Mouse (Mus musculus) cerebellum, adult (tissue): Measurements from ENCODE around the gene Mgat5.

Experiments used
- ATAC-seq: cut with Nextera tagmentation; 2 replicates; pipeline ENCODE4 v1.9.2; 2017; ENCODE audit warnings: mild to moderate bottlenecking, moderate library complexity, mixed read lengths; ENCODE audit not compliant: insufficient number of reproducible peaks, low FRiP score, low TSS enrichment

Gene Mgat5

DNA sequence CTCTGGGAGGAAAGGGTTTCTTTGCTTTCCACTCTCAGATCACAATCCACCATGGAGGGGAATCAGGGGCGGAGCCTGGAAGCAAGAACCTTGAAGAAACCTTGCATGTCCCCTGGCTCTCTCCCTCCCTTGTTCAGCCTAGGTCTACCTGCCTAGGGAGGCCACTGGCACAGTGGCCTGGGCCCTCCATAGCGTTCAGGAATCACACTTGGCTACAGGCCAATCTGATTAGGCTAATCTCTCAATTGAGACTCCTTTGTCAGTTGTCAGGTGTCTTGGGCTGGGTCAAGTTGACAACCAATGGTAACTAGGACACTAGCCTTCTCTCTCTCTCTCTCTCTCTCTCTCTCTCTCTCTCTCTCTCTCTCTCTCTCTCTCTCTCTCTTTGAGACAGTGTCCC, 12.2 kb downstream of the Mgat5 start:
- no peak for ATAC-seq

DNA sequence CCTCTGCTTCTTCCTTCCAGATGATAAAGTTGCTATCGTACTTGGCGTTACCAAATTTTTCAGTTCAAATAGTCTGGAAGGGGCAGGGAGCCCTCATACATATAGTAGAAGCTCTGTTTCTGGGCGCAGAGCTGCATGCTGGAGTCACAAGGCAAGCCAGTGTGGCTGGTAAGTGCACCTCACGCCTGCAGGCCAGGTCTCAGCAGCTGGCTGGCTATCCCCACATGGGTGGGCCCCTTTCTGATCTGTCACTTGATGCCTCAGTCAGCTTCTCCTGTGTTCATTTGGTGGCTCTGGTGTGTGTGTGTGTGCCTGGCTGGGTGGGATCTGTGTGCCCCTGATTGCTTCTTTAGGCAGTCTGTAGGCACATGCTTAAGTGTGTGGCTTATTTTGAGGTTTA, 12.8 kb downstream of the Mgat5 start:
- no peak for ATAC-seq

DNA sequence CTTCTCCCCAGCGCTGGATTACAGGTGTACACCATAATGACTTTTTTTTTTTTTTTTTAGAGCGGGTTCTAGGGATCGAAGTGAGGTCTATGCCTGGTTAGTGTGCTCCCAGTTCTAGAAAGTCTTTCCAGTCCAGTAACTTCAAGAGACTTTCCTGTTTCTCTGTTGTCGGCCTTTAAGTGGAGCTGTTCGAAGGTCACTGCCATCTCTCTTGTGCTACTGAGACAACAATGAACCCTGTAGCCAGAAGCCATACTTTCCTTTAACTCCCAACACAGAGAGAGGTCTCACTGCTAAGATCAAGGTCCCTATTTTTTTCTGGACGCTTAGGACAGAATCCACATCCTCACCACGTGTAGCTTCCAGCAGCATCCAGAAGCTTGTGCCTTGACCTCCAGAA, 13.4 kb downstream of the Mgat5 start:
- no peak for ATAC-seq

DNA sequence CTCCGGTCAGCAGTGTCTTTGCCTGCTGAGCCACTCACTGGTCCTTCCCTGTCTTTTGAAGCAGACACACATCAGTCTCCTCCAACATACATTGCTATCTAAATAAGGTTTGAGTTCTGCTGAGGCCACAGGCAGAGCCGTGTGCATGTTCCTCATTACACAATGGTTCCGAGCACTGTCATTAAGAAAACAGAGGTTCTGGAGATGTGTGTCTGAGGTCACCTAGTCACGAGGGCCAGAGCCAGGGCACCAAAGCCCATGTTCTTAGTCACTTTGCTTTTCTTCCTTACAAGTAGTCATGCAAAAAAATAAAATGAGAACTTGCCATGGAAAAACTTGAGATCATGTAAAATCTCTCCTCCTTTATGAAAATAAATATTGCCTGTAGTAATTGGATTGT, 14.3 kb downstream of the Mgat5 start:
- ATAC-seq = no peak

DNA sequence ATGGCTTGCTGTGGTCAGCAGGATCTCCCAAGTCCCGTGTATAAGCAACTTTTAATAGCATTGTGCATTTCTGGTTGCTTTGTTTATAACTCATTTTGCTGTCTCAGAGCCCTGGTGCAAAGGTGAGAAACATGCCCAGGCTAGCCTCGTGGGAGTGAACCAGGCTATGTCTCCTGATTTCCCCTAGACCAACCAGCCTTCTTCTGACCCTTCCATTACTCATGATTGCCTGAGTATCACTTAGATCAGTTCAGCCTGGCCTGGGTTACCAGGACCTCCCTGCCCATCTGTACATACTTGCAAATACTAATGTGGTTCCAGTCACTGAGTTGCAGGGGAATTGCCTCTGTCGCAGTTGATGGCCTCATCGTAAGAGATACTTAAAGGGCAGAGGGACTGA, 14.8 kb downstream of the Mgat5 start:
- no peak for ATAC-seq

DNA sequence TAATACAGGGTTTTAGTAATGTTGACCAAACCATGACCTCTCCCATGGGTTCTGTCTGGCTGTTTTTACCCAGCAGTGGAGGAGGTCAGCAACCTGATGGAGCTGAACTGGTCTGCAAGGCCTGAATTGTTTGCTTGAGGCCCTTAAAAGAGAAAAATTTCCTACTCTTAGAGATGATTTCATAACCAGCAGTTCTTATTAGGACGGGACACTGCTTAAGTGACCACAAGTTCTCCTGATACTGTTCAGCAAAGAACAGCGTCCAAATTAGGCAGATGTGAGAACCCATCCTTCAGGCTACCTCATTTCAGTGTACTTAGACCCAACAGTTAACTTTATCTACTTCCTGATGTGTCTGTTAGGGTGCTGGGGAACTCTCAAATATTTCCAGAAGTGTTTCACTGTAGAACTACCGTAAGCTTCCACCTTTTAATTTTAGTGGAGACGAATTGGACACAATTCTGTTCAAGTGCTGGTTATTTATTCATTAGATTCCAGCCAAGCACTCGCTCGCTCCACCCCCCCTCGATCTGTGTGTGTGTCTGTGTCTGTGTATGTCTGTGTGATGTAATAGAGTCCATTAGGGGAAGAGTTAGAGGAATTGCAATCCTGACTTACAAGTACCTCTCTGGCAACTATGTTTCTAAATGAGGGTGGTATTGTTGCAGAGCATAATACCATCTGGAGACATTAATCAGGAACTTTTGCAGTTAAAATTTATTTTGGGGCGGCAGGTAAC, 17.4 kb downstream of the Mgat5 start:
- no peak for ATAC-seq

DNA sequence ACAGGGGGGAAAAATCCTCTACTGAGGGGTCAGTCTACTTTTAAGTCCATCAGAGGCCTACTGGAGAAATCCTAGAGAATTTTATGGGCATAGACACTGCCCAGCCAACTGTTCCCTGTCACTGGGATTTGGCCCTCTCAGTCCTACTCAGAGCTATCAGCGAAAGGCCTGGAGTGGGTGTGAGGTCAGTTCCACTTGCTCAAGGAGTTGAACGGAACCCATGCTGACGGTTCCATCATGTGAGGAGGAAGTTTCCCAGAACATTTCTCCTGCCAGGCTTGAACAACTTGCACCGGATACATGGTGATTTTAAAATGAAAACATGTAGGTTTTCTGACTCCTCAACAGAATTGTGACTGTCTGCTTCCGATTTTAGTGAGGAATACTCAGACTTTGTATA, 20.2 kb downstream of the Mgat5 start:
- no peak for ATAC-seq

DNA sequence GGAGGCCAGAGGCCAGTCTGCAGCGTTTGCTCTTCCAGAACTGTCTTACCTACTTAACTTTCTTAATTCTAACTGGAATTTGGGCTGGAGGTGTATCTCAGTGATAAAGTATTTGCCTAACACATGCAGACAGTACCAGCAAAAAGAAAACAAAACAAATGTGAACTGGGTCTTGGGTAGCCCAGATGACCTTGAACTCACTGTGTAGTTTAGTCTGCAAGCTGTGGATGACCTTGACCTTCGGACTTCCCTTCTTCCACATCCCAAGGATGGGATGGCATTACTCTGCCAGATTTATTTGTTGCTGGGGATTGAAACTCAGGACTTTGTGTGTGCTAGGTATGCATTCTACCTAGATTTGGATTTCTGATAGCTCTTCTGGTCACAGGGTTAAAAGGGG, 24.2 kb downstream of the Mgat5 start:
- ATAC-seq = no peak

DNA sequence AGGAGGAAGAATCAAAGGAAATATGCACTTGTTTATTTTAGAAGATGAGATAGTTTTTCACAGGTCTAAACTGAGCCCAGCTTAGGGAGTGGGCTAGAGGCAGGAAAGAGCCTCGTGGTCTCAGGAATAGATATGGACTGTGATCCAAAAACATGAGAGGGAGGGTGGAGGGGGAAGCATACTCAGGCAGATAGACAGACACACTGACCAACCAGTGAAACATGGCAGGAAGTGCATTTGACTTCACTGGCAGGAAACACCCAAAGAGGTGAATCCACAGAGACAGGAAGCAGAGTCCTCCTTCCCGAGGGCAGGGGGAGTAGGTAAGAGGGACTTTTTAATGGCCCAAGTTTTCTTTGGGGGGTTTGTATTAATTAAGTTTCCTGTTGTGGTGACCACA, 25.7 kb downstream of the Mgat5 start:
- no peak for ATAC-seq

DNA sequence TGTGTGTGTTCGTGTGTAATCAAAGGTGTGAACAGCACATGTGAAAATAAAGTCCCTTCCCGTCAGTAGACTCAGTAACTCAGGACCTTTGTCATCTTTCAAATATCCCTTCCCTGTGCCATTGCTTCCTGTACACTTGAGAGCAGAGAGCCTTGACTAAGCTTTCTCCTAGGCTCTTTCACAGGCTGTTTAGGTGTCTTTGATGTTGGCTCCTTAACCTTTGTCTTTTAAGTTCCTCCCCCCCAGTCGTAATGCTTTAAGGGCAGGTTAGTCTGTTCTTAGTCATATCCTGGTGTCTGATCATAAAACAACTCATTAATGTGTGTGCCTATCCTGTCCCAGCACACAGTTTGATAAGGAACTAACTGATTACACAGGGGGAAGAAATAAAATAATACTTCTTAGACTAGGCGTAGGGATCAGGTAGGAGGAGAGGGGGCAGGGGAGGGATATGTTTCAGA, 28.4 kb downstream of the Mgat5 start:
- ATAC-seq = no peak

DNA sequence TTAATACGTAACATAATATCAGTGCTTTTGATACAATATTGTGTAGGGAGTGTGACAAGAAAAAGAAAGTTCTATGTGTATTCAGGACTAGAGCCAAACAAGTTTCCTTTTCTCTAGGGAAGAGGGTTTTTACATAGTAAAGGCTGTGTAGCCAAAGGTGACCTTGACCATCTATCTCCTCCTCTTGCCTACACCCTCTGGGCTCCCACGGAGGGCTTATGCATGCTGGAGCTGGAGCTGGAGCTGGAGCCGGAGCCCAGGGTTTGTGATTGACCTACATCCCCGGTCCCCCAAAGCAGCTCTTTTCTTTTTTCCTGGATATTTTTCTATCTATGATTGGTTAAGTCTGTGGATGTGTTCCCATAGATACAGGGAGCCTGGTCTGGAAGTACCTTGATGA, 30.3 kb downstream of the Mgat5 start:
- ATAC-seq = no peak

DNA sequence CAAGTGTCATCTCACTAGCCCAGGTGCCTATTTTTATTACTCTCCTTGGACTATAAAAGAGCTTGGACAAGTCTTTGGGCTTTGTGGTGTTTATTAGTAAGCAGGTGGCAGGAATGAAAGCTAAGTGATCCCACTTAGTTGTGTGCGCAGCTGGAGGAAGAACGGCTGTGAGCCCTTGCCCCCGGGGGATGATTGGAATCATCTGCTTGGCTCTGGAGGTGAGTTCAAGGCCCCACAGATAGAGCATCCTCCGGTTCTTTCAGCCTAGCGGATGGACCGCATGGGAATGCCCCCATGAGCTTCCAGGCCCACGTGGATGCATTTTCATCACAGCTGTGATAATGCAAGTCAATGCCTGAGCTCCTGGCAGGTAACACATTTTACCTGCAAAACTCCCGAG, 31.6 kb downstream of the Mgat5 start:
- ATAC-seq = no peak

DNA sequence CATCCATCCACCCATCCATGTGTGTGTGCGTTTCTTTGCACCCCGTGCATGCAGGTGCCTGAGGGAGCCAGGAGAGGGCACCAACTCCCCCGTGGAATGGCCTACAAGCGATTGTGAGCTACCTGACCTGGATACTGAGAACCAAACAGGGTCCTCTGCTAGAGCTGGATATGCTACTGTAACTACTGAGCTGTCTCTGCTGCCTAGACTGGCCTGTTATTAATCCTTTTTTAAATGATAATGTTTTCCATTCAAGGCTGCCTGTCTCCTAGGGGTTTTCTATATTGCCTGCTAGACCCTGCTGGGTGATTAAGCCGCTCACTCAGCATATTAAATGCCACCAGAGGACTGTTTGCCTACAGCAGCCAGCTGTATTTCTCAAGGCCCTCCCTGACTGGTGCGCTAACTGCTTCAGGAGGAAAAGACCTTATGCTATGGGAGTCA, 34.1 kb downstream of the Mgat5 start:
- no peak for ATAC-seq

DNA sequence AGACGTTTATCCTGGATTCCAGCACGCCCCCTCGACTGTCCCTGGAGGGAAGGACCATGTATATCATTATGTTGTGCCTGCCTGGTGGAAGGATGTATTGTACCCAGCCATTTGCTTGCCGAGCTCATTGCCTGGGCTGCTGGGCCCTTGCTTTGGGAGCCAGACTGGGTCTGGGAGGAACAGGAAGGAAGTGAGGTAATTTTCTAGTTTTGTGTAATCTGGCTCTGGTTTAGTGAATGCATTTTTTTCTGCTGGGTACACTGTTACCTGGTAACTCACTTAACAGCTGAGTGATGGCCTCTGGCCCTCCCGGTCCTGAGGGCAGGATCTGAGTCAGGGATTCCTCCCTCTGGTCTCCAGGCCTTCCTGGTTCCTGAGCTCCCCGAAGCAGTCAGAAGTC, 35.1 kb downstream of the Mgat5 start:
- ATAC-seq = no peak

DNA sequence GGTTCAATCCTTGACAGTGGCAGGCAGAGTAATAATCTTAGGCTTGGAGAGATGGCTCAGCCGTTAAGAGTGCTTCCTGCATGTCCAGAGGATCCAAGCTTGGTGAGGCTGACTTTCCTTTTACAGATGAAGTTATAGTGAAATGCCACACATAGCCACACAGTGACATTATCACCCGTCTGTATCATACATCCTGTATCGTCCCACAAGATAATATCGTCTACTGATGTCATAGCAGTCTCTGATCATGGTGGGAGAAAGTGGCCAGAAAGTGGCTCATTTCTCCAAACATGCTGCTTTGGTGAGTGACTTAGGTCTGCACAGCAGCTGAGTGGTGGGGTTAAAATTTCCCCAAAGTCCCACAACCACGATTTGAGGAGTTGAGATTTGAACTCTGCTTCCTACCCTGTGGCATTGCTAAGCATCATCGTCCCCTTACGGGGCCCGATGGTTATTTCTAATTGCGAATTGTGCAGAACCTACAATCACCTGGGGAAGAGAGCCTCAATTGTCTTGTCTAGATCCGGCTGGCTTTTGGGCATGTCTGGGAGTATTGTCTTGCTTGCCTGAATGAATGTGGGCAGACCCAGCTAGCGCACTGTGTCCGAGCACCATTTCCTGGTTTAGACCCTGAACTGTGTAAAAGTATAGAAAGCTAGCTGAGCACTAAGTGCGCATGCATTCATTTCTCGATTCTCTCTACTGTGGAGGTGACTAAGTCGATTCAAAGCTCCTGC, 37.5 kb downstream of the Mgat5 start:
- ATAC-seq = no peak

DNA sequence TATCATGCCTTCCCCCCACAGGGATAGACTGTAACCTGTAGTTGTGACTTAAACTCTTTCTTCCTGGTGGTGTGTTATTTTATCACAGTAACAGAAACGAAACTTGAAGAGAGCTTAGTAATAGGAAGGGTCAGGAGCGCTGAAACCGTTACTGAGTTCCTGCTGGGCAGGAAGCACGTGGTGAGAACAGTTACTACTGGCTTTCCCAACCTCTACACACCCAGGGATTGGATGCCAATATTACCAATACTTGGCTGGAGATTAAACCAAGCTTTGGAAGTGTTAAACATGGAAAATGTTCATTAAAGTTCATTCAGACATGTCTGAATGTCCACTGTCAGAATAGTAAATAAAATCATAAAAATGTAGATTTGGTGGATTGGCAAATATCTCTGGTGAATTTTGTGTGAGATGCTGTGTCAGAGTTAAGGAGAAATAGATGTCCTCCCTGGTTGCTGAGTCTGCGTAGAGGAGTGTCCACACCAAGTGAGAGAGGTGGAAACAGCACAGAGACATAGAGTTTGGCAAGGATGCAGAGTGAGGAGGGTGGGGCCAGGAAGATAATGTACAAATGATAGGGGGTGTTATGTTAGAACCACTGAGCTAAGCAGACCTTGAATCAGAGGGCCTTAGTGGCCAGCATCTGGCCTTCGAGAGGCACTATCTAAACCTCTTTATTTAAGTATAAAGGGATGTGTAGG, 38.2 kb downstream of the Mgat5 start:
- no peak for ATAC-seq

DNA sequence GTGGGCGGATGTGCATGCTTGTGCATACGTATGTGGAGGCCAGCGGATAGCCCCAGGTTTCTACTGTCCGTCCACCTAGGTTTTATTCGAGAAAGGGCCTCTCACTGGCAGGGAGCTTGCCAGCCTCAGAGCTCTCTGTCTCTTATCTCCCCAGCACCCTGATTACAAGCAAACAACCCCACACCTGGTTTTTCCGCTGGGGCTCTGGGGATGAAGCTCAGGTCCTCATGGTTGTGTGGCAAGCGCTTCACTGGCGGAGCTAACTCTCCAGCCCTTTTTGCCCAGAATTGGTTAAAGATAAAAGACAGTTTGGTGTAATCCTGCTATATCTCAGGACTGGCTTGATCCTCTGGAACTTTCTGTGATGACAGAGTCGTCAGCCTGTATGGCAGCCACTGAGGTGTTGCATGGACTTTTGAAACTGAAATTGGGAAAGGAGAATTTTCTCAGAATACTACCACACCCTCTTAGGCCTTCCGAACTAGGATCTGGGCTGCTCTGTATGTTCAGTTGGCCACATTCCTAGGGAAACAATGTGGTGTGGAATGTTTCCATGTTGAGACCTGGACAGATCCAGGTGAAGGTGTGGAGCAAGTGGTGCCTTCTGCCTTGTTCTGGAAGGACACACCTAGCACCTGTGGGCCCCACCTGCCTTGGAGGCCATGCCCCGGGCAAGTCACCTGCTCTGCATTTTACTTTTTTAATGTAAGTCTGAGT, 39.4 kb downstream of the Mgat5 start:
- no peak for ATAC-seq

DNA sequence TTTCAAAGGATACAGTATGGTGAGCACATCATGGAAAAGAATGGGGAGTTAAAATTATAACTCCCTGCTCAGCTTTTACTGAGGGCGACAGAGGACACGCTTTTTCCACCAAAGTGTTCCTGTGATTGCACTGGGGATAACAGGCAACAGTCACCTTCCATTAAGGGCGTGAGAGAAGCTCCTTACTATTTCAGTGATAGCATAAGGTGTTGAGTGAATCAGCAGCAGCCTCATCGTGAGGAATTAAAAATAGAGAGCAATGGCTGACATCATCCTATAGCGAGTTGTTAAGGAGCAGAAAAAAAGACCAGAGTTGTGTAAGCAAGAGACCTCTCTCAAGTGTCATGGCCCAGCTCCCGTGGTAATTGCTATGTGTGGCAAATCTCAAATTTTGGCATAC, 41.3 kb downstream of the Mgat5 start:
- no peak for ATAC-seq

DNA sequence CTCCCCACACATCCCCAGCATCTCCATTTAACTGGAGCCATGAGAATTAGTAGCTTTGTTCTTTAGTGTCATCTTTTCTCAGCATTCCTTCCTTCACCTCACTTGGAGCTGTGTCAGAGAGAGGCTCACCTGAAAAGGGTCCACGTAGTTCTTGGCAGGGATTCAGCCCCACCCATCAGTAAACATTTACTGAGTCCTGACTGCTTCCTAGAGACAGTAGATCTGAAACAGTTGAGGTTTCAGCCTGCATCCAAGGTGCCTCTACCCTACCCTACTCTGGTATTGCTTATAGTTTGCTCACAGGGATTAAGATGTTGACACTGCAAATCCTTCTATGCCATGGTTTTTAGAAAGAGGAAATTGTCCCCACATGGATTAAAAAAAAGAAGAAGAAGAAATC, 43.6 kb downstream of the Mgat5 start:
- ATAC-seq = no peak

DNA sequence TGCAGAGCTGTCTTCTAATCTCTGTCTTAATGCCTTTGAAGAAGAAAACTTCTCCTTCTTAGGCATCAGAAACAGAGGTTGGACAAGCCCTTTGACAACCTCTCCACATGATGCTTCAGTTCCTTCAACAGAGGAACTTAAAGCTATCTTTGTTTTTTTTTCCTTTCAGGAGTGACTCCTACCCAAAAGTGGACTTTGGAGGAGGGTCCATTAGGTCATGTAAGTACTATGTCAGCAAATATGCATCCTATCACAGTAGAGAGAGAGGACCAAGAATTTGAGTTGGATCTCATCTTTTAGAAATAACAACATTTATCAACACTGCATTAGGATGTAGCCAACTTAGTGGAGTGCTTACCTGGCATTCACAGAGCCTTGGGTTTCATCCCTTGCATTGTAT, 44.8 kb downstream of the Mgat5 start:
- no peak for ATAC-seq

DNA sequence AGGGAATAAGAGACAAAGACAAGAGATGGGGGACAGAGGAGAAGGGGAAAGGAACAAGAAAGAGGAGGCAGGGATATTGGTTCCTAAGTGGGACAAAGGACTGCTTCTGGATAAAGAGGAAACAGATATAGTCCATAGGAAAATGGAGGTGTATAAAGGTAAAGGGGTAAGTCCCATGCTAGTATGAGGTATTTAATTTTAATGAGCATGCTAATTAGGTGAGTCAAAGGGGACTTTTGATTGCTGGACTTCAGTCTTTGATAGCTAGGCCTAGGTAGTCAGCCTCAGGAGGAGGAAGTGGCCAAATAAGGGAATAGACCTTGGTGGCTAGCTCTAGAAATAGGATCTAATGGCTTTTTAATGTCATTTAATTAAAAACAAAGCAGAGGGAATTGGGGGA, 45.5 kb downstream of the Mgat5 start:
- ATAC-seq = no peak
